Mouse (Mus musculus) embryo, embryonic 11.5 days (tissue): Measurements from ENCODE around the gene Golph3.

Experiments used
- DNase-seq: peaks from one replicate; pipeline ENCODE4 v3.0.0-alpha.2; 2012; ENCODE audit warnings: low read depth, low spot score

The Golph3 gene

GRCm38 (mm10) chr15:12380057-12380456, 58.8 kb downstream of the Golph3 start:
- no peak for DNase-seq

- no peak for DNase-seq
These were observed 59.3 kb downstream of the Golph3 start for GRCm38 (mm10) chr15:12380548-12380947.

GRCm38 (mm10) chr15:12384679-12385078, 63.4 kb downstream of the Golph3 start:
- no peak for DNase-seq

GRCm38 (mm10) chr15:12388726-12389489, 67.7 kb downstream of the Golph3 start:
- DNase-seq, result no peak

GRCm38 (mm10) chr15:12394758-12395157, 73.5 kb downstream of the Golph3 start:
- no peak for DNase-seq

- DNase-seq, result no peak
These were observed 75.8 kb downstream of the Golph3 start for GRCm38 (mm10) chr15:12397032-12397431.
